Mouse (Mus musculus) olfactory bulb, adult 2 months (tissue): ENCODE data around the gene Set. TPM values are rescaled to one million over a fixed set of nuclear protein-coding genes. Genes with fewer than 3 reads are reported as not detected.

Experiments
- H3K27ac ChIP-seq: fragments of 200-500 bp; 2 replicates; pipeline ENCODE4 v1.5.1; 2012; ENCODE audit warnings: low read depth, low read length; ENCODE audit not compliant: insufficient read depth
- H3K4me1 ChIP-seq: fragments of 200-500 bp; 2 replicates; pipeline ENCODE4 v1.6.1; 2012; ENCODE audit warnings: low read length; ENCODE audit not compliant: control insufficient read depth, insufficient read depth
- H3K4me3 ChIP-seq: fragments of 200-500 bp; 2 replicates; pipeline ENCODE4 v1.5.1; 2012; ENCODE audit warnings: mild to moderate bottlenecking, low read depth, low read length, moderate library complexity; ENCODE audit not compliant: insufficient read depth
- CTCF ChIP-seq: fragments of 200-500 bp; IDR thresholded peaks from 2 replicates; pipeline ENCODE4 v1.5.1; 2012; ENCODE audit warnings: low read depth, mild to moderate bottlenecking, low read length, moderate library complexity; ENCODE audit not compliant: insufficient read depth
- POLR2A ChIP-seq: fragments of 200-500 bp; IDR thresholded peaks from 2 replicates; pipeline ENCODE4 v1.6.1; 2012; ENCODE audit warnings: mild to moderate bottlenecking, low read depth, low read length, moderate library complexity; ENCODE audit not compliant: insufficient read depth
- WGBS: fragments of 180-500 bp; shearing (Covaris S2); methylation state at CpG from one replicate; pipeline ENCODE4 v1.1.7; 2018; 5-methylcytosine and 5-hydroxymethylcytosine counted together
- polyA plus RNA-seq: library from polyadenylated mRNA; stranded (reverse); fragments of >200 nt; gene quantifications from 2 replicates; pipeline ENCODE4 v1.2.4, GENCODE M21; 2012; ENCODE audit warnings: low replicate concordance; ENCODE audit not compliant: missing spikeins, insufficient read depth, insufficient read length

Set gene
- 163 TPM in 1 of 2 replicates, not detected in the other for polyA plus RNA-seq

GRCm38 (mm10) chr2:30057223-30057904 is at the start of gene Set:
Set (plus strand) TSS chr2:30057378.
- H3K4me3 ChIP-seq: no peak within 1 kb of the TSS
- TF ChIP-seq POLR2A: no peak
- no peak for TF ChIP-seq CTCF
- 52% methylated on average over 12 of the region's 12 CpGs for WGBS

GRCm38 (mm10) chr2:30009101-30009500 is 48.1 kb upstream of the Set start:
- no peaks in the 10 kb centered on the region for H3K4me1 ChIP-seq
- H3K27ac ChIP-seq: no peak overlapping the region
- TF ChIP-seq POLR2A (no peak), CTCF (no peak)
- WGBS: 23% methylated on average over 1 of the region's 1 CpGs
- no peak overlapping the region for H3K4me3 ChIP-seq

More at GRCm38 (mm10) chr2:30057223-30057904, at the start of gene Set:
- peaks cover 14% of the 10 kb centered on the region for H3K4me1 ChIP-seq
- H3K27ac ChIP-seq: no peak within 1 kb of the TSS

GRCm38 (mm10) chr2:30010840-30011281 is 46.3 kb upstream of the Set start:
- no peak overlapping the region for H3K4me3 ChIP-seq
- H3K27ac ChIP-seq: no peak overlapping the region
- 37% methylated on average over 8 of the region's 8 CpGs for WGBS
- TF ChIP-seq CTCF: no peak
- H3K4me1 ChIP-seq: no peaks in the 10 kb centered on the region

- Histone ChIP-seq H3K27ac (no peak overlapping the region), H3K4me1 (no peaks in the 10 kb centered on the region), H3K4me3 (no peak overlapping the region)
- TF ChIP-seq CTCF (no peak), POLR2A (no peak)
- WGBS: 48% methylated on average over 11 of the region's 11 CpGs
Observed at GRCm38 (mm10) chr2:30014326-30014966, 42.7 kb upstream of the Set start.

GRCm38 (mm10) chr2:30025454-30025853 is 31.7 kb upstream of the Set start:
- Histone ChIP-seq H3K27ac (no peak overlapping the region), H3K4me1 (no peaks in the 10 kb centered on the region), H3K4me3 (no peak overlapping the region)
- 59% methylated on average over 4 of the region's 4 CpGs for WGBS
- TF ChIP-seq CTCF (no peak), POLR2A (no peak)

- TF ChIP-seq POLR2A: no peak
- TF ChIP-seq CTCF: no peak
- 71% methylated on average over 5 of the region's 5 CpGs for WGBS
- no peaks in the 10 kb centered on the region for H3K4me1 ChIP-seq
- H3K27ac ChIP-seq: no peak overlapping the region
- H3K4me3 ChIP-seq: no peak overlapping the region
Observed at GRCm38 (mm10) chr2:30026997-30027396, 30.2 kb upstream of the Set start.

GRCm38 (mm10) chr2:30032244-30032846 is 24.8 kb upstream of the Set start:
- no peak overlapping the region for H3K4me3 ChIP-seq
- WGBS: 53% methylated on average over 11 of the region's 11 CpGs
- 0 out of 2 replicates have a peak, but pooled peaks have one; percentile 6 for TF ChIP-seq CTCF
- TF ChIP-seq POLR2A: no peak
- H3K27ac ChIP-seq: no peak overlapping the region
- no peaks in the 10 kb centered on the region for H3K4me1 ChIP-seq

- H3K27ac ChIP-seq: no peak overlapping the region
- no peaks in the 10 kb centered on the region for H3K4me1 ChIP-seq
- WGBS: 49% methylated on average over 6 of the region's 6 CpGs
- no peak overlapping the region for H3K4me3 ChIP-seq
- TF ChIP-seq POLR2A (no peak), CTCF (no peak)
Observed at GRCm38 (mm10) chr2:30032957-30033356, 24.2 kb upstream of the Set start.

GRCm38 (mm10) chr2:30037762-30038161 is 19.4 kb upstream of the Set start:
- no peak for TF ChIP-seq POLR2A
- no peak for TF ChIP-seq CTCF
- WGBS: 72% methylated on average over 2 of the region's 2 CpGs
- Histone ChIP-seq H3K4me1 (no peaks in the 10 kb centered on the region), H3K4me3 (no peak overlapping the region), H3K27ac (no peak overlapping the region)
